Mouse (Mus musculus): Measurements from ENCODE around the gene Lin37. TPM values are rescaled to one million over a fixed set of nuclear protein-coding genes. Genes with fewer than 3 reads are reported as not detected.

Lin37 gene
- total RNA-seq, 2 experiments from 2014 or later: 17.3 to 18.6 TPM

GRCm38 (mm10) chr7:30587842-30588667 lies 28.4 kb upstream of the Lin37 start:
- peak in 1 of 2 experiments; percentile 61 for DNase-seq (ENCODE audit: low spot score in 2 of 2)

GRCm38 (mm10) chr7:30586455-30587020 lies 26.9 kb upstream of the Lin37 start:
- no peak for DNase-seq (ENCODE audit: low spot score in 2 of 2)

- no peak for DNase-seq (ENCODE audit: low spot score in 2 of 2)
These were observed 25.5 kb upstream of the Lin37 start for GRCm38 (mm10) chr7:30585170-30585569.

GRCm38 (mm10) chr7:30584339-30584738 lies 24.7 kb upstream of the Lin37 start:
- no peak for DNase-seq (ENCODE audit: low spot score in 2 of 2)

GRCm38 (mm10) chr7:30581547-30581946 lies 21.9 kb upstream of the Lin37 start:
- DNase-seq (ENCODE audit: low spot score in 2 of 2): no peak

- DNase-seq (ENCODE audit: low spot score in 2 of 2): no peak
These were observed 20.3 kb upstream of the Lin37 start for GRCm38 (mm10) chr7:30579950-30580349.

GRCm38 (mm10) chr7:30572969-30573368 lies 13.3 kb upstream of the Lin37 start:
- DNase-seq (ENCODE audit: low spot score in 2 of 2): peak in 1 of 2 experiments; percentile 53

GRCm38 (mm10) chr7:30572389-30572788 lies 12.8 kb upstream of the Lin37 start:
- DNase-seq (ENCODE audit: low spot score in 2 of 2): no peak

- no peak for DNase-seq (ENCODE audit: low spot score in 2 of 2)
These were observed 7.9 kb upstream of the Lin37 start for GRCm38 (mm10) chr7:30567555-30567954.

GRCm38 (mm10) chr7:30566033-30566432 lies 6.4 kb upstream of the Lin37 start:
- no peak for DNase-seq (ENCODE audit: low spot score in 2 of 2)

- DNase-seq (ENCODE audit: low spot score in 2 of 2): no peak
These were observed 5.4 kb upstream of the Lin37 start, which contains the start of gene Igflr1 for GRCm38 (mm10) chr7:30564970-30565571. Gene Igflr1 (plus strand): TSS chr7:30565427.

GRCm38 (mm10) chr7:30563906-30564280 lies 4.3 kb upstream of the Lin37 start:
- no peak for DNase-seq (ENCODE audit: low spot score in 2 of 2)

GRCm38 (mm10) chr7:30563117-30563905 lies 3.7 kb upstream of the Lin37 start, which contains the start of the genes U2af1l4, Gm49396 and Psenen:
Gene U2af1l4 (plus strand): TSS chr7:30563301.
Gene Gm49396 (plus strand): TSS chr7:30563344.
Gene Psenen (minus strand): TSS chr7:30563627.
- peak; percentile 89 to 96 for DNase-seq (ENCODE audit: low spot score in 2 of 2)

GRCm38 (mm10) chr7:30562526-30563116 lies 3.0 kb upstream of the Lin37 start:
- no peak for DNase-seq (ENCODE audit: low spot score in 2 of 2)

- no peak for DNase-seq (ENCODE audit: low spot score in 2 of 2)
These were observed 658 bp upstream of the Lin37 start for GRCm38 (mm10) chr7:30560296-30560695.

GRCm38 (mm10) chr7:30558656-30559442 lies 789 bp downstream of the Lin37 start:
- no peak for DNase-seq (ENCODE audit: low spot score in 2 of 2)

GRCm38 (mm10) chr7:30557901-30558514 lies 1.6 kb downstream of the Lin37 start:
- DNase-seq (ENCODE audit: low spot score in 2 of 2): no peak

GRCm38 (mm10) chr7:30556894-30557536 lies 2.6 kb downstream of the Lin37 start:
- no peak for DNase-seq (ENCODE audit: low spot score in 2 of 2)
